Mouse (Mus musculus) inflammation-experienced regulatory T-cells, adult 6 months (primary cell): ENCODE results near the gene 4930447F04Rik. TPM values are rescaled to one million over a fixed set of nuclear protein-coding genes. Genes with fewer than 3 reads are reported as not detected.

ENCODE experiments used
- ATAC-seq: one replicate; pipeline ENCODE4 v1.8.0; 2017
- polyA plus RNA-seq, 3 experiments: library from polyadenylated mRNA; unstranded; fragments of 100-300 nt; shearing (Covaris generic); gene quantifications; one replicate each; pipeline ENCODE4 v1.2.1; 2017

Gene 4930447F04Rik
- polyA plus RNA-seq = not detected

- no peak for ATAC-seq
Observed at GRCm38 (mm10) chrX:66304124-66304523, at the start of gene 4930447F04Rik. Gene 4930447F04Rik, minus strand, starts transcription at chrX:66304224.
